Mouse (Mus musculus): ENCODE results near the gene Gldc. TPM values are rescaled to one million over a fixed set of nuclear protein-coding genes. Genes with fewer than 3 reads are reported as not detected.
A peak's percentile ranks its signal among the peaks of the same experiment; 100 is the strongest.

The Gldc gene
- polyA plus RNA-seq, 1 experiment from 2014 or later: 5.0 TPM

GRCm38 (mm10) chr19:30090163-30090562 is 85.1 kb downstream of the Gldc start:
- no peak for ATAC-seq (replicated peaks; ENCODE audit: insufficient number of reproducible peaks, low FRiP score, low TSS enrichment)
- Histone ChIP-seq H3K4me1 (ENCODE audit: control insufficient read depth, insufficient read depth, low read length) (no peaks in the 10 kb centered on the region), H3K4me2 (no peak overlapping the region), H3K27ac (ENCODE audit: low read depth, low read length) (no peak overlapping the region), H3K4me3 (ENCODE audit: low read depth, low read length) (no peak overlapping the region), H3K36me3 (ENCODE audit: control insufficient read depth, insufficient read depth, low read length) (peaks cover 28% of the 10 kb centered on the region), H3K9ac (ENCODE audit: low read depth, low read length) (no peak overlapping the region), H3K9me3 (replicated peaks; ENCODE audit: control insufficient read depth, low read length) (no peaks in the 10 kb centered on the region), H3K27me3 (ENCODE audit: control insufficient read depth, insufficient read depth, low read length) (no peaks in the 10 kb centered on the region)
- 88% methylated on average over 6 of the region's 6 CpGs for WGBS (ENCODE audit: insufficient replicate concordance)

- no peaks in the 10 kb centered on the region for H3K36me3 ChIP-seq (ENCODE audit: control insufficient read depth, insufficient read depth, low read length)
- no peaks in the 10 kb centered on the region for H3K27me3 ChIP-seq (ENCODE audit: control insufficient read depth, insufficient read depth, low read length)
- no peak overlapping the region for H3K9ac ChIP-seq (ENCODE audit: low read depth, low read length)
- 0 out of 2 replicates have a peak, but pooled peaks cover 4% of the 10 kb centered on the region for H3K4me1 ChIP-seq (ENCODE audit: control insufficient read depth, insufficient read depth, low read length)
- no peak overlapping the region for H3K4me2 ChIP-seq
- ATAC-seq (replicated peaks; ENCODE audit: insufficient number of reproducible peaks, low FRiP score, low TSS enrichment): no peak
- no peak overlapping the region for H3K27ac ChIP-seq (ENCODE audit: low read depth, low read length)
- H3K9me3 ChIP-seq (replicated peaks; ENCODE audit: control insufficient read depth, low read length): no peaks in the 10 kb centered on the region
- H3K4me3 ChIP-seq (ENCODE audit: low read depth, low read length): no peak overlapping the region
- WGBS (ENCODE audit: insufficient replicate concordance): 63% methylated on average over 4 of the region's 4 CpGs
Measured at GRCm38 (mm10) chr19:30065797-30066196, 109.4 kb downstream of the Gldc start.

GRCm38 (mm10) chr19:30054218-30054617 is 121.0 kb downstream of the Gldc start:
- Histone ChIP-seq H3K4me3 (ENCODE audit: low read depth, low read length) (no peak overlapping the region), H3K4me2 (no peak overlapping the region), H3K4me1 (ENCODE audit: control insufficient read depth, insufficient read depth, low read length) (peaks cover 5% of the 10 kb centered on the region), H3K36me3 (ENCODE audit: control insufficient read depth, insufficient read depth, low read length) (no peaks in the 10 kb centered on the region; the same call in 1 of the 2 replicates), H3K9me3 (replicated peaks; ENCODE audit: control insufficient read depth, low read length) (no peaks in the 10 kb centered on the region), H3K27ac (ENCODE audit: low read depth, low read length) (no peak overlapping the region), H3K27me3 (ENCODE audit: control insufficient read depth, insufficient read depth, low read length) (no peaks in the 10 kb centered on the region), H3K9ac (ENCODE audit: low read depth, low read length) (no peak overlapping the region)
- WGBS (ENCODE audit: insufficient replicate concordance): 87% methylated on average over 2 of the region's 2 CpGs
- no peak for ATAC-seq (replicated peaks; ENCODE audit: insufficient number of reproducible peaks, low FRiP score, low TSS enrichment)

- Histone ChIP-seq H3K4me1 (ENCODE audit: control insufficient read depth, insufficient read depth, low read length) (peaks cover 5% of the 10 kb centered on the region), H3K9me3 (replicated peaks; ENCODE audit: control insufficient read depth, low read length) (no peaks in the 10 kb centered on the region), H3K36me3 (ENCODE audit: control insufficient read depth, insufficient read depth, low read length) (peaks cover 7% of the 10 kb centered on the region), H3K4me3 (ENCODE audit: low read depth, low read length) (no peak overlapping the region), H3K4me2 (no peak overlapping the region), H3K27ac (ENCODE audit: low read depth, low read length) (no peak overlapping the region), H3K9ac (ENCODE audit: low read depth, low read length) (no peak overlapping the region), H3K27me3 (ENCODE audit: control insufficient read depth, insufficient read depth, low read length) (no peaks in the 10 kb centered on the region)
- no peak for ATAC-seq (replicated peaks; ENCODE audit: insufficient number of reproducible peaks, low FRiP score, low TSS enrichment)
- WGBS (ENCODE audit: insufficient replicate concordance): 62% methylated on average over 3 of the region's 3 CpGs
Measured at GRCm38 (mm10) chr19:30051479-30051878, 123.8 kb downstream of the Gldc start.

GRCm38 (mm10) chr19:30050584-30050983 is 124.6 kb downstream of the Gldc start:
- Histone ChIP-seq H3K27ac (ENCODE audit: low read depth, low read length) (peak overlapping the region; percentile 7; the same call in 1 of the 2 replicates), H3K4me2 (no peak overlapping the region), H3K9ac (ENCODE audit: low read depth, low read length) (no peak overlapping the region), H3K36me3 (ENCODE audit: control insufficient read depth, insufficient read depth, low read length) (peaks cover 7% of the 10 kb centered on the region), H3K4me1 (ENCODE audit: control insufficient read depth, insufficient read depth, low read length) (peaks cover 5% of the 10 kb centered on the region), H3K27me3 (ENCODE audit: control insufficient read depth, insufficient read depth, low read length) (no peaks in the 10 kb centered on the region), H3K9me3 (replicated peaks; ENCODE audit: control insufficient read depth, low read length) (no peaks in the 10 kb centered on the region), H3K4me3 (ENCODE audit: low read depth, low read length) (no peak overlapping the region)
- no peak for ATAC-seq (replicated peaks; ENCODE audit: insufficient number of reproducible peaks, low FRiP score, low TSS enrichment)
- 69% methylated on average over 2 of the region's 2 CpGs for WGBS (ENCODE audit: insufficient replicate concordance)

Other genes with a start within 250 kb of the Gldc start
- not detected in 2 replicates for gene Trpd52l3, start 171.6 kb downstream of the Gldc start, polyA plus RNA-seq (2014; fragmentation: Nextera tagmentation; extraction: Ambion mirVana)
- 58.3 and 60.5 TPM in 2 replicates for gene Uhrf2, start 144.9 kb downstream of the Gldc start, polyA plus RNA-seq (2014; fragmentation: Nextera tagmentation; extraction: Ambion mirVana)
- gene Mbl2, start 57.5 kb upstream of the Gldc start, polyA plus RNA-seq (2014; fragmentation: Nextera tagmentation; extraction: Ambion mirVana): not detected in 2 replicates